Mouse (Mus musculus): ENCODE data around the gene Uhrf1bp1l.
"Not testable (repeated sequence)": the region's sequence is repeated elsewhere in the genome, so short reads cannot be mapped to it uniquely, and the experiment has no call there.

Uhrf1bp1l gene

GRCm38 (mm10) chr10:89744871-89745665 is at the start of gene Uhrf1bp1l:
Uhrf1bp1l (plus strand) TSS chr10:89744991.
- peak; percentile 89 to 91 for DNase-seq

DNA sequence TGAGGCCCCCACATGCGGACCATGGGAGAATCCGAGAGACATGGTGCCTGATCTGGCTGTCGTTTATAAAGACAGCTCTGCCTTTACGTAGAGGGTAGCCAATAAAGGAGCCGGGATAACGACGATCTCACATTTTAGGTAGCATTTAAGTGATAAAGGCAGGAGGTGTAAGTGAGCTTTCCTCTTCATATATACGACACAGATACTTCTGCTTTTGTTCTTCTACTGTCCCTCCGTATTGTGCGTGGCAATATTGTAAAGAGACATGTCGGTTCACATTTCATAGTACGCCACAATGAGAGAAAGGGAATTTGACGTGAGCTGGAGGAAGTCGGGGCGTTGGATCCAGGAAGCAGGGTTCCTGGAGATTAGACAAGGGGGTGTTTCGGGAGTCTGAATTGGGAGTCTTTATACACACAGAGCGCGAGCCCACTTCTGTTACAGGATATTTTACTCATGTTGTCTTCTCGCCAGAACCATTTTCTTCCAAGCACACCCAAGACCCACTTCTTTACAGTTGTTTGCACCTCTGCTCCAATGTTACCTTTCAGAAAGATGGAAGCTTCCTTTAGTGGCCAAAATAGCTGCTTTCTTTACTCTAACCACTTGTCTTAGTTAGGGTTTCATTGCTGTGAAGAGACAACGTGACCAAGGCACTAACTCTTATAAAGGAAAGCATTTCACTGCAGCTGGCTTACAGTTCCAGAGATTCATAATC is 49.4 kb upstream of the Uhrf1bp1l start:
- DNase-seq = no peak

GRCm38 (mm10) chr10:89696270-89696669 is 48.5 kb upstream of the Uhrf1bp1l start:
- DNase-seq = not testable (repeated sequence)

- DNase-seq = no peak
These were observed 46.8 kb upstream of the Uhrf1bp1l start for GRCm38 (mm10) chr10:89697956-89698355.

DNA sequence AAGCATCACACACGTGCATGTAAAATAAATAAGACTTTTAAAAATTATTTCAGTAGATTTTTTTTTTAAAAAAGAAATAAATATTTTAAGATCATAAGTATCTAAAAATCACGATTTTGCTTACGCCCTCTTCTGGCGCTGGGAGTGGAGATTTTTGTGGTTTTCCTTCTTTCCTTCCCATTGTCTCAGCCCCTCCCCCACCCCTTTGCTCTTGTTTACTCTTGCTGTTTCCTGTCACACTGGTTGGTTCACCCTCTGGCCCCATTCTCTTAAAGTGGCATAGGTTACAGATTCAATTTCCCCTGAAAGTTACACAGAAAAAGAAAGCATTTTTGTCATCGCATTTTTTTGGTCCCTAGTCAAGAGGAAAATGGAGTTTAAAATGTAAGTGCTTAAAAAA is 41.7 kb upstream of the Uhrf1bp1l start:
- no peak for DNase-seq

GRCm38 (mm10) chr10:89707397-89707796 is 37.4 kb upstream of the Uhrf1bp1l start:
- DNase-seq = no peak

DNA sequence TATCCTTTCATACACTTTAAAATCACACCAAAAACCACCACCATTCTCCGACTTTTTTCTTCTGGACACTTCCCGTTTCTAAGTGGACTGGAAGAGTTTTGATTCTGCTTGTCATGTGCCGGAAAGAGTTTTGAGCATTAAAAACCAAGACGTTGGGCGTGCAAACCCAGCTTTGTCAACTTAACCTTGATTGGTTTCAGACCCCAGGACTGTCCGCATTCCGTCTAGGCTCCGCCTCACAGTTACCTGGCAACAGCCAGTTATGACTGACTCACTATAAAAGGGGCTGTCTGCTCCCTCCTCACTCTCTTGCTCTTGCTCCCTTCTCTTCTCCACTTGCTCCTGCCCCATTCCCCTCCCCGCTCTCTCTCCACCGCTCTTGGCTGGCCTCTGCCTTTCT is 36.1 kb upstream of the Uhrf1bp1l start:
- no peak for DNase-seq

GRCm38 (mm10) chr10:89714910-89715309 is 29.9 kb upstream of the Uhrf1bp1l start:
- DNase-seq = no peak

- DNase-seq = no peak
These were observed 24.5 kb upstream of the Uhrf1bp1l start for GRCm38 (mm10) chr10:89720252-89720651.

DNA sequence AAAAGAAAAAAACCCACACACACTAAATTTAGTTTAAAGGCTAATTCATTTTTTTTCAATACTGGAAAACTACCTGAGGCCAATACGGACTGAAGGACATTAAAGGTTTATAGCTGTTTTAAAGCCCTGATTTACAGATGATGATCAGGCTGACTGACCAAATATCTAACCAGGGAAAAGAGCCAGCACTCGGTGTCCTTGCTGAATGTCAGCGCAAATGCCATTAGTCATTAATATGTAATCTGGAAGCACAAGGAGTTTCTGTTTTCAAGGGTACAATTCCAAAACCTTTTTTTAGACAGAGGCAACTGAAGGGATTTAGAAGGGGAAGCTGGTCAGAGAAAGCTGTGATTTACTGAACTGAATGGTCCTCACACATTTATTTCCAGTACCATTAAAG is 24.0 kb upstream of the Uhrf1bp1l start:
- DNase-seq = no peak

- DNase-seq = no peak
These were observed 22.3 kb upstream of the Uhrf1bp1l start for GRCm38 (mm10) chr10:89722247-89723195.

GRCm38 (mm10) chr10:89730386-89730785 is 14.4 kb upstream of the Uhrf1bp1l start:
- DNase-seq = no peak

DNA sequence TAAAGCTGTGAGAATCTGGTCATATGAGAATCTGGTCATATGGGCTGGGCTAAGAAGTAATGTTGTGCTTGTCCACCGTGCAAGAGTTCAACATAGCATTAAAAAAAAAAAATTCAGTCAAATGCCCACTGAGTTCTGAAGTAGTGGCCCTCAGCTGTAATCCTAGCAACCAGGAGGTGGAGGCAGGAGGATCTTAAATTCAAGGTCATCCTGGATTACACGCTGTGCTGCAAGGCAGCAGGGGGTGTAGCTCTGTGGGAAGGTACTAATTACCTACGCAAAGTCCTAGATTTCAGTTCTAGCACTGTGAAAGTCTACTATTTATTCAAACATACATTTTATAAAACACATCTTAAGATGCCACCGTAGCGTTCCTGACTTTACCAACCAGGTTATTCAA is 13.4 kb upstream of the Uhrf1bp1l start:
- no peak for DNase-seq

- DNase-seq = peak; percentile 91 to 94
These were observed 12.6 kb upstream of the Uhrf1bp1l start, which contains the start of gene Actr6 for GRCm38 (mm10) chr10:89732001-89732794. Actr6 (minus strand) TSS chr10:89732295.

- DNase-seq = no peak
These were observed 7.7 kb upstream of the Uhrf1bp1l start for GRCm38 (mm10) chr10:89737092-89737491.

DNA sequence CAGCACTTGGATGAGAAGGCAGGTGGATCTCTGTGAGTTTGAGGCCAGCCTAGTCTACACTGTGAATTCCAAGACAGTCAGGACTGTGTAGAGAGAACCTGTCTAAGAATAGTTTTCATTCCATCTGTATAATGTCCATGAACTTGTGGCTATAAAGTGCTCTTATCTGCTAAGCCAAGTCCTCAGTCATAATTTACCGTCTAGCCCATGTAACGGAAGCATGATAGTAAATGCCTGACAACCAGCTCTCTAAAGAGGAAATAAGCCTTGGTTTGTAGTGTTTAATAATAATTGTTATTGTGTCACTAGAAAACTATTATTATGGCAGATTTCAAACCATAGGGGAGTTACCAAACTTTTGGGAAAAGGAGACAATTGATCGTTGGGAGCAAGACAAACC is 6.9 kb upstream of the Uhrf1bp1l start:
- no peak for DNase-seq

GRCm38 (mm10) chr10:89738395-89738794 is 6.4 kb upstream of the Uhrf1bp1l start:
- no peak for DNase-seq

GRCm38 (mm10) chr10:89739703-89740102 is 5.1 kb upstream of the Uhrf1bp1l start:
- no peak for DNase-seq

DNA sequence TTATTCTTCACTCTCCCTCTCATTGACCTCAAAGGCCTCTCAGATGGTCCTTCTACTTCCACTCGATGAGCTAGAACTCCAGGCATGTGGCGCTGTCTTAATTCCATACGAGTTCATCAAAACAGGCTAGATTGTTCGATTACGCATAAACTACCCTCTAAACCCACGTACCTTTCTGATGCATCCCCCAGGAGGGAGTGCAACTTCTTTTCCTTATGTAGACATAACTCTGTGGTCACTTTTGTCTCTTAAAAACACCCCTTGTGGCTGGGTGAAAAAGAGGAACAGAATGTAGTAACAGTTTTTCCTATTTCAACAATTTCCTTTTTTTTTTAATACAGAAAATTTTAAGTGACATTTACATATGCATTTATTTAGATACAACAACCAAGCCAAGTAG is 3.8 kb upstream of the Uhrf1bp1l start:
- no peak for DNase-seq

DNA sequence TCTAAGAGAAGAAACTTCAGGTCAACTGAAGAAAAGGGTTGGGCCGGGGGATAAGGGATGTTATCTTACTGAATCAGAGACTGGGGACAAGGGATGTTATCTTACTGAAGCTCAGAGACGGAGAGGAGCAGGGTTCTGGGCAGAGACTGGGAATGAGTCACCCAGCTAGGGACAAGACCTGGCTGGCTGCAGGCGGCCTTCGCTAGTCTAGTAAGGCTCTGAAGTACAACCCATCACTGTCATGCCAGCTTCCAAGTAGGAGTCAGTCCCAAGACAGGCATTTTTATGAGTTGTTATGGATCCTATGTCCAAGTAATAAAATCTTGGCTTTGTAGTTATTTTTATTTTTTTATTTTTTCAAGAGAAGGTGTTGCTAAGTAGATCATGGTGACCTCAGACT is 1.5 kb upstream of the Uhrf1bp1l start:
- DNase-seq = no peak

DNA sequence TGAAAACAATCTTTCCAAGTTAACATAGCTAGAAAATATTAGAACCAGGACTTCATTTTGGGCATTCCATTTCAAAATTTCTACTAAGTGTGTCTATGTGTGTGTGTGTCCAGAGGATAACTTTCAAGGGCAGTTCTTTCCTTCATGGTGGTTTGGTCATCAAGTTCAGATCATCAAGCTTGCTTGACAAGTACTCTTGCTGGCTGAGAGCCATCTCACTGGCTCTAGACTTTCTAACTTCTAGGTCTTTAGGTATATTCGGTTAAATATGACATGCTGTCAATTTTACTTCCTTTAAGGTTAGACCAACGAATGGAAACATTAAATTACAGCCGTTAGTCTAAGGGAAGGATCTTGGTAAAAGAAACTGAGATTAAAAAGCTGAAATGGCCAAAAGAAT is 450 bp upstream of the Uhrf1bp1l start:
- DNase-seq = no peak

DNA sequence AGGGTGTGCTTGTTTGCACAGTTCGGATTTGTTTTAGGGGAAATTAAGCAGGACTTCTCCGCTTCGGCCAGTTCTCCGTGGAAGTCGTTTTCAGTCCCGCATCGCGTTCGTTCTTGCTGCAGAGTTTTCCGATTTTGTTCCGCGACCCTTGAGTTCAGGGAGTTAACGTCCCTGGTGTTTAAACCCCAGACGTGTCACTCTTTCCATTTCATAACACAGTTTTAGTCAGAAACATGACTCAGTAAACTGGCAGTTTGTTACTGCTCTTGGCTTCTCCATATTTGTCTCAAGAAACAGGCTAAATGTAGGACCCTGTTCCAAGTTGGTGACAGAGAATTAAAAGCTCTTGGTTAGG is 852 bp downstream of the Uhrf1bp1l start:
- DNase-seq = no peak
